Mouse (Mus musculus): ENCODE measurements around the gene Vmn2r65. TPM values are rescaled to one million over a fixed set of nuclear protein-coding genes. Genes with fewer than 3 reads are reported as not detected.

Gene Vmn2r65
- not detected for total RNA-seq (2021)

- intact Hi-C loops (cut with DNase I): no loop called here
- DNase-seq: no peak
Observed at GRCm38 (mm10) chr7:84964015-84964414, at the start of gene Vmn2r65. Gene Vmn2r65, minus strand, starts transcription at chr7:84964115.

- intact Hi-C loops (cut with DNase I): no loop called here
Observed at GRCm38 (mm10) chr7:85012168-85012567, 48.3 kb upstream of the Vmn2r65 start, which contains the start of gene Vmn2r66. Gene Vmn2r66, minus strand, starts transcription at chr7:85012268.

DNA sequence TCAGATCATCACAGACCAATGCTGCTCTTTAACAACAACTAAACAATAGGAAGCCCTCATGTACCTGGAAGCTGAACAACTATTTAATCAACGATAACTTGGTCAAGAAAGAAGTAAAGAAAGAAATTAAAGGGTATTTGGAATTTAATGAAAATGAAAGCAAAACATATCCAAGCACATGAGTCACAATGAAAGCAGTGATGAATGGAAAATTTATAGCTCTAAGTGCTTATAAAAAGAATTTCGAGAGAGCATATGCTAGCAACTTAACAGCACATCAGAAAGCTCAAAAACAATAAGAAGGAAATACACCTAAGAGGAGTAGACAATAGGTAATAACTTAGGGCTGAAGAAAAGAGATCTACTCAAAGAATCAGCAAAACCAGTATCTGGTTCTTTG lies 32.8 kb upstream of the Vmn2r65 start:
- intact Hi-C loops (cut with DNase I): no loop called here
- DNase-seq: no peak

More at GRCm38 (mm10) chr7:85012168-85012567, 48.3 kb upstream of the Vmn2r65 start, which contains the start of gene Vmn2r66:
- DNase-seq: no peak

Other genes with a start within 250 kb of the Vmn2r65 start
- not detected for gene Olfr291, start 110.6 kb downstream of the Vmn2r65 start, total RNA-seq (2021)
- gene Vmn2r66, start 48.2 kb upstream of the Vmn2r65 start, total RNA-seq (2021): not detected
- not detected for gene Vmn2r67, start 191.9 kb upstream of the Vmn2r65 start, total RNA-seq (2021)

Data from left cerebral cortex, postnatal 4 days (tissue).